Mouse (Mus musculus) limb, embryonic 11.5 days (tissue): ENCODE data around the gene Mrpl54. TPM values are rescaled to one million over a fixed set of nuclear protein-coding genes. Genes with fewer than 3 reads are reported as not detected.

Source experiments
- ATAC-seq: fragments of 200-750 bp; cut with Nextera tagmentation; 2 replicates; pipeline ENCODE4 v1.8.0; 2017; ENCODE audit warnings: low read depth; ENCODE audit not compliant: insufficient number of reproducible peaks, low FRiP score, low TSS enrichment
- DNase-seq: peaks from one replicate; pipeline ENCODE4 v3.0.0-alpha.2; 2015; ENCODE audit warnings: low spot score
- H3K27ac ChIP-seq: fragments of 300-500 bp; sonication (generic); replicated peaks from 2 replicates; pipeline ENCODE4 v1.5.1; 2014; ENCODE audit warnings: low read depth, mild to moderate bottlenecking, low read length
- H3K27me3 ChIP-seq: fragments of 300-500 bp; sonication (generic); 2 replicates; pipeline ENCODE4 v1.6.1; 2014; ENCODE audit warnings: mild to moderate bottlenecking, low read length, mixed read lengths; ENCODE audit not compliant: control insufficient read depth, insufficient read depth
- H3K36me3 ChIP-seq: fragments of 300-500 bp; sonication (generic); 2 replicates; pipeline ENCODE4 v1.6.1; 2014; ENCODE audit warnings: mild to moderate bottlenecking, low read length, moderate library complexity, mixed read lengths; ENCODE audit not compliant: control insufficient read depth, insufficient read depth
- H3K4me1 ChIP-seq: fragments of 300-500 bp; sonication (generic); 2 replicates; pipeline ENCODE4 v1.6.1; 2014; ENCODE audit warnings: low read length, mixed read lengths; ENCODE audit not compliant: control insufficient read depth, insufficient read depth
- H3K4me2 ChIP-seq: fragments of 300-500 bp; sonication (generic); 2 replicates; pipeline ENCODE4 v1.6.1; 2014; ENCODE audit warnings: low read depth, mild to moderate bottlenecking, moderate library complexity; ENCODE audit not compliant: severe bottlenecking
- H3K4me3 ChIP-seq: fragments of 300-500 bp; sonication (generic); 2 replicates; pipeline ENCODE4 v1.5.1; 2014; ENCODE audit warnings: low read depth, low read length
- H3K9ac ChIP-seq: fragments of 300-500 bp; sonication (generic); 2 replicates; pipeline ENCODE4 v1.6.1; 2014; ENCODE audit warnings: mild to moderate bottlenecking, low read length
- H3K9me3 ChIP-seq: fragments of 300-500 bp; sonication (generic); 2 replicates; pipeline ENCODE4 v1.6.1; 2016; ENCODE audit warnings: low read length; ENCODE audit not compliant: control insufficient read depth
- WGBS: fragments of 180-500 bp; shearing (Covaris S2); extraction: QIAGEN DNeasy Blood & Tissue Kit; methylation state at CpG from one replicate; pipeline ENCODE4 v1.1.7; 2014; 5-methylcytosine and 5-hydroxymethylcytosine counted together
- polyA plus RNA-seq: library from polyadenylated mRNA; unstranded; fragments of >200 nt; fragmentation: Nextera tagmentation; extraction: Ambion mirVana; gene quantifications from 2 replicates; pipeline ENCODE4 v1.2.1, GENCODE M21; 2014

The Mrpl54 gene
- polyA plus RNA-seq, 1 experiment from 2014 or later = 217 TPM

GRCm38 (mm10) chr10:81247804-81248203 lies 18.9 kb downstream of the Mrpl54 start:
- Histone ChIP-seq H3K4me3 (no peak overlapping the region), H3K9ac (no peak overlapping the region)
- ATAC-seq = no peak

GRCm38 (mm10) chr10:81245166-81245565 lies 21.6 kb downstream of the Mrpl54 start:
- Histone ChIP-seq H3K4me3 (no peak overlapping the region), H3K9me3 (no peaks in the 10 kb centered on the region), H3K4me2 (no peak overlapping the region), H3K27ac (no peak overlapping the region), H3K36me3 (no peaks in the 10 kb centered on the region), H3K9ac (no peak overlapping the region), H3K27me3 (peaks cover 9% of the 10 kb centered on the region), H3K4me1 (no peaks in the 10 kb centered on the region; the same call in 1 of the 2 replicates)
- DNase-seq (no peak), ATAC-seq (no peak)
- WGBS = 86% methylated on average over 6 of the region's 6 CpGs

More at GRCm38 (mm10) chr10:81247804-81248203, 18.9 kb downstream of the Mrpl54 start:
- Histone ChIP-seq H3K27me3 (peaks cover 15% of the 10 kb centered on the region), H3K4me1 (peaks cover under 1% of the 10 kb centered on the region), H3K4me2 (no peak overlapping the region), H3K27ac (no peak overlapping the region), H3K9me3 (no peaks in the 10 kb centered on the region), H3K36me3 (no peaks in the 10 kb centered on the region)
- DNase-seq = no peak
- 85% methylated on average over 2 of the region's 2 CpGs for WGBS

GRCm38 (mm10) chr10:81244595-81244994 lies 22.1 kb downstream of the Mrpl54 start:
- ATAC-seq = peak; percentile 33; the same call in 1 of the 2 replicates
- Histone ChIP-seq H3K27me3 (peaks cover 15% of the 10 kb centered on the region), H3K4me3 (no peak overlapping the region)

DNA sequence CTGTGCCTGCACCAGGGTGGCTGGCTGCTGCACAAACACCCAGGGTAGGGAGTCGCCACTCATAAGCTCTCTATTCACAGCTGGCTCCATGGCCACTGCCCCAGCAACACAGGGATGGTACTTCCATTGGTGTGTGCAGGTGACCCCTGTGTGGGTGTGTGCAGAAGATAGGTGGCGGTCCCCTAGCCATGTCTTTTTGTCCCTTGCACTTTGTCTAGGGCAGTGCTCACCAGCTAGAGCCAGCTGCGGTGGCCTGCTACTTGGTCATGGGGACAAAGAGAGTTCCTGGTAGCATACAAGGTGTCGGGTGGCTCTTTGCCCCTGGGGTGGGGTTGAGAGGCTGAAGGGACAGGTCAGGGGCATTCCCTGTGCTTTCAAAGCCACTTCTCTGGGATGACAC lies 22.6 kb downstream of the Mrpl54 start:
- Histone ChIP-seq H3K4me3 (no peak overlapping the region), H3K27me3 (peaks cover 19% of the 10 kb centered on the region), H3K9ac (no peak overlapping the region)

More at GRCm38 (mm10) chr10:81244595-81244994, 22.1 kb downstream of the Mrpl54 start:
- 11% methylated on average over 17 of the region's 17 CpGs for WGBS
- no peak overlapping the region for H3K9ac ChIP-seq
- no peaks in the 10 kb centered on the region for H3K36me3 ChIP-seq
- no peak overlapping the region for H3K27ac ChIP-seq
- no peak overlapping the region for H3K4me2 ChIP-seq
- no peaks in the 10 kb centered on the region for H3K9me3 ChIP-seq
- DNase-seq = peak; percentile 92
- H3K4me1 ChIP-seq = no peaks in the 10 kb centered on the region; the same call in 1 of the 2 replicates

DNA sequence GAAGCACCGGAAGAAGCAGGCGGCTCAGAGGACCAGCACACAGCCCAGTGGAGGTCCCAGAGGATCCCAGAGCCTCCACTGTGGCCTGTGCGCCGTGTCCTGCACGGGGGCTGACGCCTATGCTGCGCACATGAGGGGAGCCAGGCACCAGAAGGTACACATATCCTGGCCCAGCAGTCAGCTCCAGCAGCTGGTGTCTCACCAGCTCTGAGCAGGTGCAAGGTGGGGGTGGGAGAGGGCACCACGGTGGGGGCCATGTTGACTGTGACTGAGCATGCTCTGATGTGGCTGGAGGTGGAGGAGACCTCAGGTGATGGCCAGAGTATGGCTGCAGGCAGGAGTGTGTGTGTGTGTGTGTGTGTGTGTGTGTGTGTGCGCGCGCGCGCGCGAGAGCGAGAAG lies 24.7 kb downstream of the Mrpl54 start:
- no peak overlapping the region for H3K27ac ChIP-seq
- H3K4me1 ChIP-seq = no peaks in the 10 kb centered on the region; the same call in 1 of the 2 replicates
- no peaks in the 10 kb centered on the region for H3K9me3 ChIP-seq
- H3K4me3 ChIP-seq = no peak overlapping the region
- H3K4me2 ChIP-seq = no peak overlapping the region
- no peak for DNase-seq
- ATAC-seq = no peak
- H3K27me3 ChIP-seq = peaks cover 26% of the 10 kb centered on the region
- 88% methylated on average over 16 of the region's 16 CpGs for WGBS
- no peak overlapping the region for H3K9ac ChIP-seq
- H3K36me3 ChIP-seq = no peaks in the 10 kb centered on the region

More for the DNA sequence above, 22.6 kb downstream of the Mrpl54 start:
- ATAC-seq (no peak), DNase-seq (no peak)
- Histone ChIP-seq H3K4me1 (no peaks in the 10 kb centered on the region; the same call in 1 of the 2 replicates), H3K9me3 (no peaks in the 10 kb centered on the region), H3K4me2 (no peak overlapping the region), H3K36me3 (no peaks in the 10 kb centered on the region), H3K27ac (no peak overlapping the region)
- 77% methylated on average over 4 of the region's 4 CpGs for WGBS

GRCm38 (mm10) chr10:81240876-81241275 lies 25.9 kb downstream of the Mrpl54 start:
- Histone ChIP-seq H3K27ac (no peak overlapping the region), H3K27me3 (peaks cover 26% of the 10 kb centered on the region), H3K4me3 (no peak overlapping the region), H3K36me3 (no peaks in the 10 kb centered on the region), H3K4me2 (no peak overlapping the region), H3K9me3 (no peaks in the 10 kb centered on the region), H3K4me1 (no peaks in the 10 kb centered on the region; the same call in 1 of the 2 replicates), H3K9ac (no peak overlapping the region; the same call in 1 of the 2 replicates)
- peak; percentile 85 for DNase-seq
- WGBS = 23% methylated on average over 13 of the region's 13 CpGs
- ATAC-seq = no peak

DNA sequence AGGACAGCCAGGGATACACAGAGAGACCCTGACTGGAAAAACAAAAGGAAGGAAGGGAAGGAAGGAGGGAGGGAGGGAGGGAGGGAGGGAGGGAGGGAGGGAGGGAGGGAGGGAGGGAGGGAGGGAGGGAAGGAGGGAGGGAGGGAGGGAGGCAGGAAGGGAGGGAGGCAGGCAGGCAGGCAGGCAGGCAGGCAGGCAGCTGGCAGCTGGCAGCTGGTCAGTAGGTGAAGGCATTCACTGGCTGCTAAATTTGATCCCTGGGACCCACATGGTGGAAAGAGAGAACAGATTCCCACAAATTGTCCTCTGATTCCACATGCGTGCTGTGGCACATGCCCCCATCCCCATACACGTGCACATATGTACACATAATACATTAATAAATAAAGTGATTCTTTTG lies 28.1 kb downstream of the Mrpl54 start:
- H3K27me3 ChIP-seq = peaks cover 24% of the 10 kb centered on the region
- ATAC-seq (no peak), DNase-seq (no peak)
- 88% methylated on average over 2 of the region's 2 CpGs for WGBS
- H3K27ac ChIP-seq = no peak overlapping the region
- H3K36me3 ChIP-seq = no peaks in the 10 kb centered on the region
- H3K9ac ChIP-seq = no peak overlapping the region
- H3K4me2 ChIP-seq = no peak overlapping the region
- H3K4me1 ChIP-seq = no peaks in the 10 kb centered on the region; the same call in 1 of the 2 replicates
- H3K4me3 ChIP-seq = no peak overlapping the region
- H3K9me3 ChIP-seq = no peaks in the 10 kb centered on the region

GRCm38 (mm10) chr10:81236471-81237268 lies 30.1 kb downstream of the Mrpl54 start:
- H3K36me3 ChIP-seq = no peaks in the 10 kb centered on the region
- no peaks in the 10 kb centered on the region for H3K9me3 ChIP-seq
- no peak overlapping the region for H3K27ac ChIP-seq
- H3K27me3 ChIP-seq = peaks cover 24% of the 10 kb centered on the region
- no peak overlapping the region for H3K4me3 ChIP-seq
- DNase-seq (no peak), ATAC-seq (no peak)
- H3K4me2 ChIP-seq = no peak overlapping the region
- peaks cover 3% of the 10 kb centered on the region; the same call in 1 of the 2 replicates for H3K4me1 ChIP-seq
- 88% methylated on average over 12 of the region's 12 CpGs for WGBS
- H3K9ac ChIP-seq = no peak overlapping the region
